Mouse (Mus musculus) C2C12 (cell line): ENCODE measurements around the gene Clstn3. TPM values are rescaled to one million over a fixed set of nuclear protein-coding genes. Genes with fewer than 3 reads are reported as not detected.

Source experiments
- H3K27me3 ChIP-seq: one replicate; pipeline ENCODE4 v1.6.1; 2011; ENCODE audit not compliant: control insufficient read depth, insufficient read depth, insufficient read length
- H3K36me3 ChIP-seq: one replicate; pipeline ENCODE4 v1.6.1; 2011; ENCODE audit not compliant: control insufficient read depth, insufficient read depth
- H3K4me3 ChIP-seq: one replicate; pipeline ENCODE4 v1.5.1; 2011; ENCODE audit warnings: mild to moderate bottlenecking, control low read depth; ENCODE audit not compliant: poor library complexity, insufficient read depth, severe bottlenecking
- H3K79me2 ChIP-seq: one replicate; pipeline ENCODE4 v1.6.1; 2011; ENCODE audit not compliant: control insufficient read depth, insufficient read depth
- H3K79me3 ChIP-seq: one replicate; pipeline ENCODE4 v1.6.1; 2011; ENCODE audit warnings: low read depth, control low read depth
- H3ac ChIP-seq: one replicate; pipeline ENCODE3; 2011; ENCODE audit warnings: low read depth; ENCODE audit not compliant: control insufficient read depth, insufficient read length
- CEBPB ChIP-seq: IDR thresholded peaks from one replicate; pipeline ENCODE4 v1.6.1; 2011; ENCODE audit warnings: low read depth, mild to moderate bottlenecking, control low read depth, moderate library complexity
- CTCF ChIP-seq: IDR thresholded peaks from one replicate; pipeline ENCODE4 v1.5.1; 2011; ENCODE audit not compliant: control insufficient read depth, insufficient read depth, insufficient read length
- FOSL1 ChIP-seq: IDR thresholded peaks from one replicate; pipeline ENCODE4 v1.8.0; 2011; ENCODE audit warnings: mild to moderate bottlenecking, low read length; ENCODE audit not compliant: poor library complexity, insufficient read depth, severe bottlenecking
- MAX ChIP-seq: IDR thresholded peaks from one replicate; pipeline ENCODE4 v1.6.1; 2011; ENCODE audit warnings: mild to moderate bottlenecking, control low read depth
- MYOD1 ChIP-seq: IDR thresholded peaks from one replicate; pipeline ENCODE4 v1.6.1; 2011; ENCODE audit warnings: low read depth; ENCODE audit not compliant: control insufficient read depth, insufficient read length
- MYOG ChIP-seq: IDR thresholded peaks from one replicate; pipeline ENCODE4 v1.6.1; 2011; ENCODE audit not compliant: control insufficient read depth, insufficient read length; ENCODE audit errors: extremely low read depth
- USF1 ChIP-seq: IDR thresholded peaks from one replicate; pipeline ENCODE4 v1.6.1; 2011; ENCODE audit warnings: low read depth, mild to moderate bottlenecking, control low read depth, moderate library complexity
- polyA plus RNA-seq: library from polyadenylated mRNA; unstranded; fragments of >200 nt; fragmentation: generic; extraction: Trizol; gene quantifications from one replicate; pipeline ENCODE4 v1.2.1, GENCODE M21; 2012; ENCODE audit warnings: missing spikeins

The Clstn3 gene
- polyA plus RNA-seq, 1 experiment, result 1.8 TPM

DNA sequence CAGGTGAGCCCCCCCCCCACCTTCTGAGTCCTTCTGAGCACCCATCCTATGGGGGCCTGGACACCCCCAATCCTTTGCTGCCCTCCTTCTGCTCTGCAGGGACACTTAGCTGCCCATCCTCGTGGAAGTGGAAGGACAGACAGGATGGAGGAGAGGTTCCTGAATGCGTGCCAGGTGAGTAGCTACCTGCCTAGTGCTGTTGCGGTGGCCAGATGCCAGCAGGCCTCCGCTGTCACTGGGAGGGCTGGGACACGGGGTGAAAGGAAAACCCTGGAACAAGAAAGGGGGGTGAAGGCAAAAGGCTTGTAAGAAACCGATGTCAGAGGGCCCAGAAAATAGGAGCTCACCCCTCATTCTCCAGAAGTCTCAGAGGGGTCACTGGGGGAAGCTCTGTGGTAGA, 42.4 kb upstream of the Clstn3 start:
- Histone ChIP-seq H3K79me3 (no peaks in the 10 kb centered on the region), H3ac (no peak overlapping the region), H3K79me2 (no peaks in the 10 kb centered on the region), H3K4me3 (no peak overlapping the region), H3K36me3 (no peaks in the 10 kb centered on the region), H3K27me3 (no peaks in the 10 kb centered on the region)
- TF ChIP-seq MAX (no peak), MYOD1 (no peak), CEBPB (no peak), FOSL1 (no peak), USF1 (no peak), MYOG (no peak), CTCF (no peak)

GRCm38 (mm10) chr6:124505028-124505427, 40.4 kb upstream of the Clstn3 start:
- Histone ChIP-seq H3ac (no peak overlapping the region), H3K27me3 (no peaks in the 10 kb centered on the region), H3K79me2 (no peaks in the 10 kb centered on the region), H3K79me3 (no peaks in the 10 kb centered on the region), H3K36me3 (no peaks in the 10 kb centered on the region), H3K4me3 (no peak overlapping the region)
- TF ChIP-seq CTCF (no peak), USF1 (no peak), MYOG (no peak), FOSL1 (no peak), MYOD1 (no peak), CEBPB (no peak), MAX (no peak)

DNA sequence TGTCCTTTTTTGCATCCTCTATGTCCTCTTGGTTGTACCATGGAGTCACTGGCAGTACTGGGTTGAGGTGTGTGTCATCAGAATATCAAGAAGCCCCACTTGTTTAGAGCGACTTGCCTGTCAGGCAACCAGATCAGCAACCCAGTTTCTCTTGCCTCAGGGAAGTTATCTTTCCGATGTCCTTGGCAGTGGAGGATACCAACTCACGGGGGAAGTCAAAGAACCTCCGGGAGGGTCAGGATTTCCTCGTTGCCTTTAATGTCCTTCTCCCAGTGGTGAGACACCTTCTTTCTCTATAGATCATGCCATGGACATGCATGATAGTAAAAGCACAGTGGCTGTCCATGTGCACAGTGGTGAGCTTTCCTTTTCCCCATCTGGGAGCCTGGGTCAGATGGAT, 37.4 kb upstream of the Clstn3 start:
- H3K79me3 ChIP-seq, result no peaks in the 10 kb centered on the region
- H3K79me2 ChIP-seq, result no peaks in the 10 kb centered on the region
- no peak overlapping the region for H3K4me3 ChIP-seq
- no peaks in the 10 kb centered on the region for H3K36me3 ChIP-seq
- H3K27me3 ChIP-seq, result no peaks in the 10 kb centered on the region
- H3ac ChIP-seq, result no peak overlapping the region
- TF ChIP-seq FOSL1 (no peak), CEBPB (no peak), USF1 (no peak), MYOD1 (no peak), MAX (no peak), CTCF (no peak), MYOG (no peak)

DNA sequence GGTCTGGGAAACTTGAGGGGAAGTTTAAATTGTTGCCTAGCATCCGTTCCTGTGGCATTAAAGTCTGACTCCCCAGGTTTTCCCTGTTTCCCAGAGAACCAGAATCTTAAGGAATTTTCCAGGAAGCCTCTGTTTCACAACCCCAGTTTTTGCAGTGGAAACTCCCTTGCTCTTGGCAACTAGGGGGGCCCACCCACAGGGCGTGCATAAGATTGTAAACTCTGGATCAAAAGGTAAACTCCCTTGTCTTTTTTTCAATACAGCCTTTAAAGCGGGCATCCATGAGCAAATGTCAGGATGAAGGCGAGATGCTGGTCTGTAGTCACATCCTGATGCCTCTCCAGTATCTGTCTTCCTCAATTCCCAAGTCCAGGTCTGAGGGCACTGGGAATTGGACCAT, 36.9 kb upstream of the Clstn3 start:
- Histone ChIP-seq H3K36me3 (no peaks in the 10 kb centered on the region), H3K79me3 (no peaks in the 10 kb centered on the region), H3ac (no peak overlapping the region), H3K27me3 (no peaks in the 10 kb centered on the region), H3K4me3 (no peak overlapping the region), H3K79me2 (no peaks in the 10 kb centered on the region)
- TF ChIP-seq MAX (no peak), CEBPB (no peak), CTCF (no peak), FOSL1 (no peak), USF1 (no peak), MYOG (no peak), MYOD1 (no peak)

DNA sequence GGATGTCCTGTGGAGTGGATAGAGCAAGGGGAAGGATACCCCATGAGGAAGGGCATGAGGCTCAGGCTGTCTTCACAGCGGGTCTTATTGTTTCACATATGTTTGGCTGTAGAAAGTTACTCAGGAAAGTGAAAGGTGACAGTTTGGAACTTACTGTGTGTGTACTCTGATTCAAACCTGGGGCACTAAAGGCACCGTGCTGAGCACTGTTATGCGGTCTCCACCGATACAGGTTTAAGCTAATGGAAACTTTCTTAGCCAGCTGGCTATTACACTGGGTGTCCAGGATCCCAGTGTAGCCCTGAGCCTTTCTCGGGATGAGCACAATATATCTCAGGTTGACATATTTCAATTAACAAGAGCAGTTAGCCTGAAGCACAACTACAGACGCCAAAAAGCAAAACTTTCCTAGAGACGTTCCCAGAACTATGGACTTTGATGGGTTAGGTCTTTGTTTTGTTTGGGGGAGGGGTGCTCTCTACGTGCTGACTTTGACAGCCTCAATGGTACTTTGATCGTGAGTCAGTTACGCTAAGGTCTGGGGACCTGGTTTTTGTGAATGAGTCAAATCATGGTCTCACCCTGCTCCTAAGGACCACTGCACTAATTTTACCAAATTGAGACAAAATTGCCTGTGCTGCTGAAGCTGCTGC, 35.4 kb upstream of the Clstn3 start:
- TF ChIP-seq MYOD1 (no peak), MAX (no peak), MYOG (no peak), CTCF (no peak), CEBPB (no peak), USF1 (no peak), FOSL1 (no peak)
- no peaks in the 10 kb centered on the region for H3K27me3 ChIP-seq
- no peaks in the 10 kb centered on the region for H3K79me3 ChIP-seq
- H3K4me3 ChIP-seq, result no peak overlapping the region
- H3K79me2 ChIP-seq, result no peaks in the 10 kb centered on the region
- H3ac ChIP-seq, result no peak overlapping the region
- H3K36me3 ChIP-seq, result no peaks in the 10 kb centered on the region

DNA sequence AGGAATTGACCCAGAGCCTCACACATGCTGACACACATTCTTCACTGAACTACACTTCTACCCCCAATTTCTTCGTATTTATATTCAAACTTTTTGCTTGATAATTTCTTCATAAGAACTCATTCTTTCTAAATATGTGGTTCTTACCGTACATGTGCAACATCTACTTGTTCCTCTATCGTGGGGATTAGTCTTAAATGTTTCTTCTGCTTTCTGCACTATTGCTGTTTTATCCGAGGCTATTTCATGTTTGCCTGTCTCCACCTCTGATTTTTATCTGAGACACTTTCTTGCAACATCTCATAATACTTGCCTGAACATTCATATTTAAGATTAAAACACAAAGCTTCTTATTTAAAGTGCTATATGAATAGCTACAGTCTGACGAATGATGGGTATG, 31.5 kb upstream of the Clstn3 start:
- no peaks in the 10 kb centered on the region for H3K79me2 ChIP-seq
- H3K4me3 ChIP-seq, result no peak overlapping the region
- H3ac ChIP-seq, result no peak overlapping the region
- H3K79me3 ChIP-seq, result no peaks in the 10 kb centered on the region
- H3K27me3 ChIP-seq, result no peaks in the 10 kb centered on the region
- no peaks in the 10 kb centered on the region for H3K36me3 ChIP-seq
- TF ChIP-seq CTCF, result no peak
